Mouse (Mus musculus): Measurements from ENCODE around the gene Tmem182. TPM values are rescaled to one million over a fixed set of nuclear protein-coding genes. Genes with fewer than 3 reads are reported as not detected.

Tmem182 gene
- polyA plus RNA-seq, 1 experiment from 2014 or later, result 0.20 TPM

GRCm38 (mm10) chr1:40776102-40776501 lies 29.3 kb upstream of the Tmem182 start:
- 44% methylated on average over 2 of the region's 2 CpGs for WGBS
- H3K36me3 ChIP-seq, result peaks cover 50% of the 10 kb centered on the region
- no peak for ATAC-seq (ENCODE audit: insufficient number of reproducible peaks, insufficient read depth, low FRiP score, low TSS enrichment, low read depth)

GRCm38 (mm10) chr1:40776763-40777162 lies 28.6 kb upstream of the Tmem182 start:
- Histone ChIP-seq H3K4me3 (no peak overlapping the region), H3K4me1 (peaks cover 3% of the 10 kb centered on the region; the same call in 1 of the 2 replicates), H3K9ac (no peak overlapping the region), H3K27me3 (no peaks in the 10 kb centered on the region), H3K27ac (no peak overlapping the region), H3K9me3 (peaks cover 13% of the 10 kb centered on the region; the same call in 1 of the 2 replicates), H3K36me3 (peaks cover 54% of the 10 kb centered on the region), H3K4me2 (no peak overlapping the region)
- 79% methylated on average over 3 of the region's 3 CpGs for WGBS
- no peak for ATAC-seq (ENCODE audit: insufficient number of reproducible peaks, insufficient read depth, low FRiP score, low TSS enrichment, low read depth)

More at GRCm38 (mm10) chr1:40776102-40776501, 29.3 kb upstream of the Tmem182 start:
- Histone ChIP-seq H3K27me3 (no peaks in the 10 kb centered on the region), H3K4me1 (peaks cover 3% of the 10 kb centered on the region; the same call in 1 of the 2 replicates), H3K9me3 (peaks cover 13% of the 10 kb centered on the region; the same call in 1 of the 2 replicates), H3K4me2 (no peak overlapping the region), H3K4me3 (no peak overlapping the region), H3K27ac (no peak overlapping the region), H3K9ac (no peak overlapping the region)

GRCm38 (mm10) chr1:40783450-40783849 lies 22.0 kb upstream of the Tmem182 start:
- Histone ChIP-seq H3K36me3 (peaks cover 45% of the 10 kb centered on the region), H3K27me3 (no peaks in the 10 kb centered on the region), H3K4me1 (no peaks in the 10 kb centered on the region), H3K9ac (no peak overlapping the region), H3K4me2 (no peak overlapping the region), H3K9me3 (peaks cover 13% of the 10 kb centered on the region; the same call in 1 of the 2 replicates), H3K27ac (no peak overlapping the region), H3K4me3 (no peak overlapping the region)
- 93% methylated on average over 7 of the region's 7 CpGs for WGBS
- no peak for ATAC-seq (ENCODE audit: insufficient number of reproducible peaks, insufficient read depth, low FRiP score, low TSS enrichment, low read depth)

GRCm38 (mm10) chr1:40784306-40784705 lies 21.1 kb upstream of the Tmem182 start:
- 79% methylated on average over 9 of the region's 9 CpGs for WGBS

GRCm38 (mm10) chr1:40785876-40786445 lies 19.4 kb upstream of the Tmem182 start:
- no peaks in the 10 kb centered on the region for H3K9me3 ChIP-seq
- H3K27ac ChIP-seq, result no peak overlapping the region
- H3K4me1 ChIP-seq, result peaks cover 4% of the 10 kb centered on the region
- ATAC-seq (ENCODE audit: insufficient number of reproducible peaks, insufficient read depth, low FRiP score, low TSS enrichment, low read depth), result no peak
- H3K27me3 ChIP-seq, result no peaks in the 10 kb centered on the region
- H3K36me3 ChIP-seq, result peaks cover 20% of the 10 kb centered on the region
- H3K4me2 ChIP-seq, result no peak overlapping the region
- 87% methylated on average over 11 of the region's 11 CpGs for WGBS
- H3K9ac ChIP-seq, result no peak overlapping the region
- H3K4me3 ChIP-seq, result no peak overlapping the region

More at GRCm38 (mm10) chr1:40784306-40784705, 21.1 kb upstream of the Tmem182 start:
- Histone ChIP-seq H3K36me3 (peaks cover 36% of the 10 kb centered on the region), H3K4me3 (no peak overlapping the region), H3K27ac (no peak overlapping the region), H3K4me1 (peaks cover 3% of the 10 kb centered on the region; the same call in 1 of the 2 replicates), H3K9ac (no peak overlapping the region), H3K27me3 (no peaks in the 10 kb centered on the region), H3K9me3 (peaks cover 4% of the 10 kb centered on the region; the same call in 1 of the 2 replicates), H3K4me2 (no peak overlapping the region)
- ATAC-seq (ENCODE audit: insufficient number of reproducible peaks, insufficient read depth, low FRiP score, low TSS enrichment, low read depth), result no peak

GRCm38 (mm10) chr1:40788956-40789355 lies 16.4 kb upstream of the Tmem182 start:
- Histone ChIP-seq H3K4me2 (peak overlapping the region; percentile 78), H3K9ac (no peak overlapping the region), H3K27ac (peak overlapping the region; percentile 51; the same call in 1 of the 2 replicates), H3K4me3 (no peak overlapping the region), H3K36me3 (peaks cover 6% of the 10 kb centered on the region; the same call in 1 of the 2 replicates), H3K9me3 (no peaks in the 10 kb centered on the region), H3K27me3 (no peaks in the 10 kb centered on the region), H3K4me1 (peaks cover 7% of the 10 kb centered on the region)
- WGBS, result 64% methylated on average over 6 of the region's 6 CpGs
- ATAC-seq (ENCODE audit: insufficient number of reproducible peaks, insufficient read depth, low FRiP score, low TSS enrichment, low read depth), result no peak

- H3K4me1 ChIP-seq, result peaks cover 7% of the 10 kb centered on the region
- peak overlapping the region; percentile 78 for H3K4me2 ChIP-seq
- peak overlapping the region; percentile 69 for H3K4me3 ChIP-seq
- WGBS, result 13% methylated on average over 5 of the region's 5 CpGs
- no peaks in the 10 kb centered on the region for H3K9me3 ChIP-seq
- H3K36me3 ChIP-seq, result no peaks in the 10 kb centered on the region
- ATAC-seq (ENCODE audit: insufficient number of reproducible peaks, insufficient read depth, low FRiP score, low TSS enrichment, low read depth), result 0 out of 2 replicates have a peak, but pooled peaks have one; percentile 48
- no peaks in the 10 kb centered on the region for H3K27me3 ChIP-seq
- H3K9ac ChIP-seq, result peak overlapping the region; percentile 74
- peak overlapping the region; percentile 83 for H3K27ac ChIP-seq
Observed at GRCm38 (mm10) chr1:40789666-40790233, 15.7 kb upstream of the Tmem182 start.

GRCm38 (mm10) chr1:40790324-40791141 lies 14.9 kb upstream of the Tmem182 start, which contains the start of gene Mfsd9:
Gene Mfsd9 (minus strand): TSS chr1:40790687.
- Histone ChIP-seq H3K9ac (peak within 1 kb of the TSS; percentile 74), H3K4me2 (peak within 1 kb of the TSS; percentile 78), H3K9me3 (no peaks in the 10 kb centered on the region), H3K4me3 (peak within 1 kb of the TSS; percentile 69), H3K36me3 (no peaks in the 10 kb centered on the region), H3K27ac (peak within 1 kb of the TSS; percentile 83), H3K27me3 (no peaks in the 10 kb centered on the region), H3K4me1 (peaks cover 7% of the 10 kb centered on the region)
- ATAC-seq (ENCODE audit: insufficient number of reproducible peaks, insufficient read depth, low FRiP score, low TSS enrichment, low read depth), result peak; percentile 82
- WGBS, result 4% methylated on average over 38 of the region's 38 CpGs

GRCm38 (mm10) chr1:40795508-40795907 lies 9.9 kb upstream of the Tmem182 start:
- H3K9me3 ChIP-seq, result no peaks in the 10 kb centered on the region
- peaks cover 4% of the 10 kb centered on the region; the same call in 1 of the 2 replicates for H3K4me1 ChIP-seq
- no peak overlapping the region for H3K9ac ChIP-seq
- no peak overlapping the region for H3K4me2 ChIP-seq
- no peak for ATAC-seq (ENCODE audit: insufficient number of reproducible peaks, insufficient read depth, low FRiP score, low TSS enrichment, low read depth)
- 88% methylated on average over 1 of the region's 1 CpGs for WGBS
- H3K27me3 ChIP-seq, result no peaks in the 10 kb centered on the region
- H3K36me3 ChIP-seq, result no peaks in the 10 kb centered on the region
- H3K27ac ChIP-seq, result no peak overlapping the region
- no peak overlapping the region for H3K4me3 ChIP-seq

- no peak for ATAC-seq (ENCODE audit: insufficient number of reproducible peaks, insufficient read depth, low FRiP score, low TSS enrichment, low read depth)
- Histone ChIP-seq H3K4me3 (no peak overlapping the region), H3K4me2 (no peak overlapping the region), H3K4me1 (no peaks in the 10 kb centered on the region), H3K9ac (no peak overlapping the region), H3K9me3 (no peaks in the 10 kb centered on the region), H3K27me3 (no peaks in the 10 kb centered on the region), H3K27ac (no peak overlapping the region), H3K36me3 (no peaks in the 10 kb centered on the region)
- WGBS, result 20% methylated on average over 5 of the region's 5 CpGs
Observed at GRCm38 (mm10) chr1:40797348-40797747, 8.1 kb upstream of the Tmem182 start.

- Histone ChIP-seq H3K4me2 (no peak overlapping the region), H3K9me3 (no peaks in the 10 kb centered on the region), H3K4me3 (no peak overlapping the region), H3K36me3 (no peaks in the 10 kb centered on the region), H3K27me3 (no peaks in the 10 kb centered on the region), H3K4me1 (no peaks in the 10 kb centered on the region), H3K27ac (no peak overlapping the region), H3K9ac (no peak overlapping the region)
- WGBS, result 90% methylated on average over 8 of the region's 8 CpGs
- ATAC-seq (ENCODE audit: insufficient number of reproducible peaks, insufficient read depth, low FRiP score, low TSS enrichment, low read depth), result no peak
Observed at GRCm38 (mm10) chr1:40799121-40799520, 6.3 kb upstream of the Tmem182 start.
